Mouse (Mus musculus) cerebellum, adult 11-12 months (tissue): ENCODE measurements around the gene Rb1.

Experiments
- DNase-seq: peaks from one replicate; pipeline ENCODE4 v3.0.0; 2022

Gene Rb1

DNA sequence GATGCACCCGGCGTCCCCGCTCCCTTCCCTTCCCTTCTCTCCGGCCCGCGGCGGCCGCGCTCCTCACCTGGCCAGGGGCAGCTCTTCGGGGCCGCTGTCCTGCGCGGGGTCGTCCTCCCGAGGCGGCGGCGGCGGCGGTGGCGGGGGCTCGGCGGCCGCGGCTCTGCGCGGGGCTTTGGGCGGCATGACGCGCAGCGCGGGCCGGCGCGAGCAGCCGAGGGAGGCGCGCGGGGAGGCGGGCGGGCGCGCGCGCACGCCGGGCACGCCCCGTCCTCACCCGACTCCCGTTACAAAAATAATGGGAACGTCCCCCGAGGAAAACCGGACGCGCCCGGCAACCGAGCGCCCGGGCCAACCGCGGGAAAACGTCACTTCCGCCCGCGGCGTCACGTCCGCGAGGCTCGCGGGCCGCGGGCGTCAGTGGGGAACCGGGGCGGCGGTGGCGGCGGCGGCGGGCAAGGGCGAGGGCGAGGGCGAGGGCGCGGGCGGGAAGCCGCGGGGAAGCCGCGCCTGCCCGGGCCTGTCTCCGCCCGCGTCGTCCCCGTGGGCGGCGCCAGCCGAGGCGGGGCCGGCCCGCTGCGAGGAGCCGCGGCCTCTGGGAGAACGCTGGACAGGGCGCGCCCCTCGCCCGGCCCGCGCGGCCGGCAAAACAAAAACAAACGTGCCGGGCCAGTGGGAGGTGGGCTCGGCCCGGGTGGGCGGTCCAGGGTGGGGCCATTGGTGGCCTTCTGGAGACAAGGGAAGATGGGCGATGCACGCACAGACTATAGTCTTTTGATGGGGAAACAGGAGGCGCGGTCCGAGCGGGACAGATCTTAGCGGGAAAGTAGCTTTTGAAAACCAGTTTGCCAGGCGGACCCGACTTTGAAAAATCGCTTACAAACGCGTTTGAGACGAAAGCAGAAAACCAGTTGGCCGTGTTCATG is at the start of gene Rb1:
Gene Rb1 (minus strand): TSS at position 367 of the 926 bp plus-strand sequence.
- peak; percentile 85 for DNase-seq

GRCm38 (mm10) chr14:73374315-73374890 is 48.8 kb upstream of the Rb1 start:
- DNase-seq, result no peak

DNA sequence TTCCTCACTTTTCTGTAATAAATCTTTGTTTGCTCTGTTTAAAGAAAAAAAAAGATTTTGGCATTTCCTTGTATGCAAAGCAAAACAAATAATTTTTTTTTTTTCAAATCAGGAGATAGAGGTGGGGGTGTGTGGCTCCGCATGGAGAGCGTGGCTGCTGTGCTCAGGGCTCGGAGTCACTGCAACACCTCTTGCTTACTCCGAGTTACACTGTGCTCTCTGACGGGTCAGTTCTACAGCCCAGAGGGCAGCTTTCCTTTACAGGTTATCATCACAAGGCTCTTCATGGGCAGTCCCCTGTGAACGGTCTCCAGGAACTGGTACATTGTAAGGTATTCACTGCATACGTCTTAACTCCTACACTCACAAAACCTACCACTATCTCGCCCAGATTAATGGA is 48.0 kb upstream of the Rb1 start:
- no peak for DNase-seq

DNA sequence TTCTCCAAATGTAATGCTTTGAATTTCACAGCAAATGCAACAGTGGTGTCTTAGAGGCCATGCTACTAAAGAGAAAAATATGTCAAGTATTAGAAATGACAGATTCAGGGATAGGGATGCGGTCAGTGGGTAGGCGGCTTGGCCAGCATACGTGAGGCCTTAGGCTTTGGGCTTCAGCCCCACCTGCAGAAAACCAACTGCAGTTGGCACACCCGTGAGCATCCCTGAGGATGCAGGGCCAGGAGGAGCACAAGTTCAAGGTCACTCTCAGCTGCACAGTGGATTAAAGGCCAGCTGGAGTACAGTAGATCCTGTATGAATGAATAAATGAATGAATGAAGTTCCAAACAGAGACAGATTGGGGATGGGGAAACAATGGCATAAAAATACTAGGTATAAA is 47.4 kb upstream of the Rb1 start:
- DNase-seq, result no peak

DNA sequence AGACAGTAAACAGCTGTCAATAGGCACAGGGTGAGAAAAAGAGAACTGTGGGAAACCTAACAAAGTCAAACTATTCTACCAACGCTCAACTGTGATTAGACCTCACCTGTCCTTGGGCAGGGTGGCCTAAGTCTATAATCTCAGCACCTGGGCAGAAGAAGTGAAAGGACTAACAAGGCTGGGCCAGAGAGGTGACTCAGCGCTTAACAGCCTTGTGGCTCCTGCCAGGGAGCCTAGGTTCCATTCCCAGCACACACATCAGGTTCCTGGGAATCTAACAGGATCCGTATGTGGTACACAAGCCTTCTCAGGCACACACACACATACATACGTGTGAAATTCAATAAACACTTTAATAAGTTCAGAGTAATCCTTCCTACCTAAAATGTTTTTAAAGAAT is 46.0 kb upstream of the Rb1 start:
- no peak for DNase-seq

- DNase-seq, result no peak
Measured at GRCm38 (mm10) chr14:73370695-73371372, 45.2 kb upstream of the Rb1 start.

DNA sequence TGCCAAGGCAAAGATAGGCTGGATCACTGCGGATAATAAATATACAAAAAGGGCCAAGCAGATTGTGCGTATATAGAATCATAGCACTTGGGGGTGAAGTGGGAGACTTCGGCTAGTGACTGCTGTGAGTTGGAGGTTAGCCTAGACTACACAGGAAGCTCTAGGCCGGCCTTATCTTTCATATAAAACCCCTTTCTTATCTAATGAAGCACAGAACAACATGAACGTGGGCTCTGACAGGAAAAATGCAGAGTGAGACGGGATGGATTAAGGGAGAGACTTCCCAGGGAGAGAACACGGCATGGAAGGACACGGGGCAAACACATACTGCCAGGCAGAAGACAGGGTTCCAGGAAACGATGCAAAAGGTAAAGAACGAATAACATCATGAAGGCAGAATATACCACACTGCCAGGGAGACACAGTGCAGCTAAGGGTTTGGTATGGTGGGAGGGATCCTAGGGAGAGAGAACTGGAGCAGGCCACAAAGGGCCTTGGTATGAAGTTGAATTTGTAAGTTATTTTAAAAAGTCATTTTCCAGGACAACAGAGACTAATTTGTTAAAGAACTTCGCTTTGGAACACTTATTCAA is 44.6 kb upstream of the Rb1 start:
- DNase-seq, result no peak

DNA sequence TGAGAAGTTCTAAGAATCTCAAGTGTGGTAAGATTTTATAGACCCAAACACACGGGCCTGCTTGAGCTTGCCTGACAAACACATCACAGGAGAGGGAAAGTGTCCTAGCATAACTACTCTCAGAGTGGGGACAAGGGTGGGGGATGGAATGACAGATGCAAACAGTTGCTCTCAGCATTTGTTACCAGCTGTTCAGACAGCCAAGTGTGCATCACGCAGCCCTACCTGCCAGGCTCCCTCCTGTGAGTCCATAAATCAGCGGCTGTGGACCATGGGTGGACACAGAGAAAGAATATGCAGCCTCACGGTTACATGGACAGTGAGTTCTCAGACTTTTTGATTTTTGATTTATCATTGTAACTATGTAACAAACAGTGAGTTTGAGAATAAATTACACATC is 44.0 kb upstream of the Rb1 start:
- DNase-seq, result no peak

DNA sequence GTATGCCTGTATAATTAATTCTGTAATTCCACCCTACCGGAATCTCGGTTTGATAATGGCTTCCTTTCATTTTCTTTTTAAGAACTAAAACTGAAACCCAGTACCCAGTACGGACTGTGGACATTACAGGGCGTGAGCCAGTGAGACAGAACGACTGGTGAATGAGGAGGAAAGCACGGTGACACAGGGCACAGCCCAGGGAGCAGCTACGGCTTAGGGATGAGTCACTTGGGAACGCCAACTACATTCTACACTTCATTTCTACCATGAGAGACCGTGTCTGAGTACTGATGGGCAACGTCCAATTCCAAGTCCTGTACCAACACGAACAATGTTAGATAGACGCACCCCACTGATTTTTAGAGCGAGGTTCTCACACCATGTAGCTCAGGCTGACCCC is 43.3 kb upstream of the Rb1 start:
- peak; percentile 8 for DNase-seq

DNA sequence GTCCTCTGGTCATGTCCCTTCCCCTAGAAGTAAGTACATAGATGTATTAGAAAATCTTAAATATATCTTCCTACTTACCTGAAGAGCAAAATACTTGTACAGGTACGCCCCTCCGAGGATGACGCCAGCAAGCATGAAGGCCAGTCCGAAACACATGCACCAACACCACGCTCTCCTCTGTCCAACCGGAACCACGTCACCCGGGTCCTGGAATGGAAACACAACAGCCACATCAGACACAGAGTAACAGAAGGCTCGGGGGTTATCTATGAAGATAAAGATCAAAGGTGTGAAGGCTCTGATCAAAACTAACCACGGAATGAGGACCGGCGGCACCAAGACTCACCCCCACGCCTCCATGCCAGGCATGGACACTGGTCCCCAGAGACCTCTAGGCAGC is 42.6 kb upstream of the Rb1 start:
- no peak for DNase-seq

DNA sequence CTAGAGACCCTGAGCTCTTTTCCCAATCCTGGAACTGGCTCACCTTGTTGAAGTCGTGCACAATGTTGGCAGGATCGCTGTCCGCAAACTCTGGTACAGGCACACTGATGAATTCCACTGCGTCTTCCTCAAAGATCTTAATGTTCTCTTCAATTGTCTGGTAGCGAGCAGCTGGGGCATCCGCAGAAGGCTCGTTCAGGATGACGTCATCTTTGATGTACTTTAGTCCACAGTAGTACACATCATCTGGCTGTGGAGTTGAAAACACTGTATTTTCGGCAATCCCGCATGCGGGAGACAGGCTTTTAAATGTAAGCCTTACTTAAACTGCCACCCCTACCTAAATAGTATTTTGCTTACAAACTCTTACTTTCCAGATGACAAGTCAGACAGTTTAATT is 40.7 kb upstream of the Rb1 start:
- no peak for DNase-seq

- DNase-seq, result no peak
Measured at GRCm38 (mm10) chr14:73363782-73364181, 38.2 kb upstream of the Rb1 start.

DNA sequence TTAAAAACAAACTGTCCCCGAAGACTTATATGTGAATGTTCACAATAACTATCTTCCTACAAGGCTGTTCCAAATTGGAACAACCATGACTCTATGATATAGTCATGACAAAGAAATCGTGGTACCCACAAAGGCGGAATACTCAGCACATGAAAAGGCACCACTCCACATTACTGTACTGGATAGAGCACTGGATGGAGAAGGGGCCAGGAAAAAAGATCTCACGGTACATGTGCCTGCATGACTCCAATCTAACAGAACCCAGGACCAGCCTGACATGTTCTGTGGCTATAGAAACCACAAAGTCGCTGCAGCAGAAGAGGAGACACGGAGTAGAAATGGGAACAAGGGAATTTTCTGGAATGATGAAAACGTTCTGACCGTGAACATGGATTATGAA is 29.1 kb upstream of the Rb1 start:
- no peak for DNase-seq

- no peak for DNase-seq
Measured at GRCm38 (mm10) chr14:73351118-73351517, 25.5 kb upstream of the Rb1 start.

GRCm38 (mm10) chr14:73350029-73350428 is 24.4 kb upstream of the Rb1 start:
- DNase-seq, result no peak

DNA sequence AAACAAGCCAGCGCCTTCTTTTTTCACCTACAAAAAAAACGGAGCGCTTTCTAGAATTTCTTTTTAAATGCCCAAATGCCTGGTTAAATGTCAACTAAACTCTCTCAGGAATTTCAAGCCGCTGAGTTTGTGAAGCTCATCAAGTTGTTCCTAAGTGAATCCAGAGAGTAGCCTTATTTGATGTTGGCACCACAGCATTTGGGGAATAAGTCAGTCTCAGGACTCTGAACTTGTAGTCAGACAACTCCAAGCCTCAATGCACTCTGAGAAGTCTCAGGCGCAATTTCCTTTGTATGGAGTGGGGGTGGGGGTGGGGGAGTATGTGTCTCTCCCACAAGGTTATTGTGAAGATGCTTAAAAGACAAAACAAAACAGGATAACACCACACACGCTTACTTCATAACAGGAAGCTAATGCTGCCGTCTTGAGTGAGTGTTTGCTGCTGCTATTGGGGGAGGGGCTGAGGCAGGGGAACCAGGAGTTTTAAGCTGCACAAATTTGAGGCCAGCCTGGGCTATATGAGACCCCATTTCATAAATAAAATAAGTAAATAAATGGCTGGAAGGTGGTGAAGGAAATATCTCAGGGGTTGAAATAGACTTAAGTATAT is 23.5 kb upstream of the Rb1 start:
- DNase-seq, result no peak

DNA sequence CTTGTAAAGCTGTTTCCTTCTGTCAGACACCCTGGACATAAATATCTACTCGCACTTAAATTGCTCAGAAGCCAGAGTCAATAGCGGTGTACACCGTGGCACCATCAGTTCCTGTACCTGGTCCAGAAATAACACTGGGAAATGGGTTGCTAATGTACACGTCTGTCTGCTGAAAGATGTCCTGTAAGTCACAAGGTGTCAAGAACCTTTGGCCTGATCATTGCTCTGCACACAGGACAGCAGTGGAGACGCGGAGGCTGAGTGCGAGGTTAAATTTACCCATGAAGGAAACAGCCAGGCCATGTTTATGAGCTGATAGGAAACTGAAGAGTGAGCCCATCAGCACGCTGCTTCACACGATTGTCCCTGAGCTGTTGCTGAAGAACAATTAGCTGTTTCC is 21.7 kb upstream of the Rb1 start:
- DNase-seq, result no peak

DNA sequence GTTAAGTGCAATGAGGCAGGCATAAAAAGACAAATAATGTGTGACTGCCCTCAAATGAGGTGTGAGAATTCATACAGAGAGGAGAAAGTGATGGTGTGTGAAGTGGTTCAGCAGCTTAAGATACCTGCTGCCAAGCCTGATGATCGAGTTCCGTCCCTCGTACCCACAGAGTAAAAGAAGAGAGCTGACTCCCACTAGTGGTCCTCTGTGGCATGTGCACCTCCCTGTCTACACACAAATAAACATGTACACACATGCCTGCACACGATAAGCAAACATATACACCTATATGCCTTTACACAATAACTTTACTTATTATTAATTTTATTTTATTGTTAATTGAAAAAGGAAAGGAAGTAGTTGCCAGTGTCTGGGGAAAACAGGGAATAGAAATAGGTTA is 20.0 kb upstream of the Rb1 start:
- DNase-seq, result no peak

GRCm38 (mm10) chr14:73340051-73340755 is 14.6 kb upstream of the Rb1 start:
- DNase-seq, result no peak

DNA sequence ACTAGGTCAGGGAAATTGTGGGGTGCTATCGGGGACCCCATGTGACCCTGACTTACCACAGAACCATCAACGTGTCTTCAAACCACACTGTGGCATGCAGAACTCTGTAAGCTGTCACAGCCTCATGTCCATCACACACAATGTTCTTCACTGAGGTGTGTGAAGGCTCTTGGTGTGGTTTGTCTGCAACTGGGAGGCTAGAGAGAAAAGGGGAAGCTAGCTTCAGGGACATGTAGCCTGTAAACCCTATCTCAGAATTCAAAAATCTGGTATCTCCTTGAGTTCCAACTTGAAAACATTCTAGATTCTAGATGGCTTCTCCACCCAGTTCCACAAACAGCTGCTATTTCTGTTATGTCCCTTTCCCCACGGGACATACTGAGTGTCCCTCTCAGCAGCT is 14.0 kb upstream of the Rb1 start:
- no peak for DNase-seq

DNA sequence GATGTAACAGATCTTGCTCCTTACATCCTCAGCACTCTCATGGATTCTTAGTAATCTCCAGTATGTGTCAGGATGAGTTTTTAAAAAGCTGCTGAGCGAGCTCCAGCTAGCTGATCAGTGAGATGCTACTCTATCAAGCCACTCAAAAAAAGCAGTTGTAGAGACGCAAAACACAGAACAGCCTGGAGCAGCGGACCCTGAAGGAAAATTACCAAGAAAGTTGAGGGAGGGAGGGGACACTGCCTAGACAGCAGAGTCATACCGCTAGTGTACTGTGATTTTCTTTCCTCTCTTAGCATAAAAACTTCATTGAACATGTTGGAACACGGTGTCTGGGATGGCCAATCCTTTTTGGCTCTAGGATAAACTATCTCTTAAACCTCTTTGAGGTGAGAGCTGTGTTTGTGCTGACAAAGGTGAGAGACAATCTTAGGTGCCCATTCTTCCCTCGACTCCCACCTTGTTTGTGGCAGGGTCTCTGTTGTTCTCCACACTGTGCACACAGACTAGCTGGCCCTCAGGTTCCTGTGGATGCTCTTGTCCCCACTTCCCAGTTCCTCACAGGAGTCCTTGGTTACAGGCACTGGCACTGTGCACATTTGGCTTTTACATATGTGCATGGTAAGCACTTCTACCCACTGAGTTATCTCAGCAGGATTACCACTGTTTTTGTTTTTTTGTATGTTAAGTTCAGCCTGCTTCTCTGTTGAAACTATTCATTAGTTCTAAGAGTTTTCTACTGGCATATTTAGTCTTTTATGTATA is 10.9 kb upstream of the Rb1 start:
- DNase-seq, result no peak
